Mouse (Mus musculus) lung, embryonic 16.5 days (tissue): ENCODE data around the gene Cnst. TPM values are rescaled to one million over a fixed set of nuclear protein-coding genes. Genes with fewer than 3 reads are reported as not detected.
"Not testable (repeated sequence)": the region's sequence is repeated elsewhere in the genome, so short reads cannot be mapped to it uniquely, and the experiment has no call there.

Experiments
- ATAC-seq: fragments of 200-750 bp; cut with Nextera tagmentation; 2 replicates; pipeline ENCODE4 v1.8.0; 2017; ENCODE audit warnings: low read depth, mild to moderate bottlenecking, moderate library complexity
- H3K27ac ChIP-seq: fragments of 300-500 bp; sonication (generic); 2 replicates; pipeline ENCODE4 v1.5.1; 2014; ENCODE audit warnings: mild to moderate bottlenecking, control low read depth, low read length
- H3K27me3 ChIP-seq: fragments of 300-500 bp; sonication (generic); 2 replicates; pipeline ENCODE4 v1.6.1; 2014; ENCODE audit warnings: low read depth, low read length, mixed read lengths; ENCODE audit not compliant: control insufficient read depth, insufficient read depth
- H3K36me3 ChIP-seq: fragments of 300-500 bp; sonication (generic); 2 replicates; pipeline ENCODE4 v1.6.1; 2014; ENCODE audit warnings: low read length; ENCODE audit not compliant: control insufficient read depth, insufficient read depth
- H3K4me1 ChIP-seq: fragments of 300-500 bp; sonication (generic); replicated peaks from 2 replicates; pipeline ENCODE4 v1.6.1; 2014; ENCODE audit warnings: low read length, mixed read lengths; ENCODE audit not compliant: control insufficient read depth, insufficient read depth
- H3K4me2 ChIP-seq: fragments of 300-500 bp; sonication (generic); 2 replicates; pipeline ENCODE4 v1.6.1; 2014; ENCODE audit warnings: low read depth, low read length, control low read depth
- H3K4me3 ChIP-seq: fragments of 300-500 bp; sonication (generic); 2 replicates; pipeline ENCODE4 v1.5.1; 2014; ENCODE audit warnings: mild to moderate bottlenecking, low read length, control low read depth
- H3K9ac ChIP-seq: fragments of 300-500 bp; sonication (generic); 2 replicates; pipeline ENCODE4 v1.6.1; 2014; ENCODE audit warnings: low read length, control low read depth
- H3K9me3 ChIP-seq: fragments of 300-500 bp; sonication (generic); 2 replicates; pipeline ENCODE4 v1.6.1; 2016; ENCODE audit warnings: low read length; ENCODE audit not compliant: control insufficient read depth
- WGBS: fragments of 180-500 bp; shearing (Covaris S2); extraction: QIAGEN DNeasy Blood & Tissue Kit; methylation state at CpG from one replicate; pipeline ENCODE4 v1.1.7; 2014; 5-methylcytosine and 5-hydroxymethylcytosine counted together
- polyA plus RNA-seq: library from polyadenylated mRNA; unstranded; fragments of >200 nt; fragmentation: Nextera tagmentation; extraction: Ambion mirVana; gene quantifications from 2 replicates; pipeline ENCODE4 v1.2.1, GENCODE M21; 2015

Cnst gene
- 18.0 and 18.9 TPM in 2 replicates for polyA plus RNA-seq

DNA sequence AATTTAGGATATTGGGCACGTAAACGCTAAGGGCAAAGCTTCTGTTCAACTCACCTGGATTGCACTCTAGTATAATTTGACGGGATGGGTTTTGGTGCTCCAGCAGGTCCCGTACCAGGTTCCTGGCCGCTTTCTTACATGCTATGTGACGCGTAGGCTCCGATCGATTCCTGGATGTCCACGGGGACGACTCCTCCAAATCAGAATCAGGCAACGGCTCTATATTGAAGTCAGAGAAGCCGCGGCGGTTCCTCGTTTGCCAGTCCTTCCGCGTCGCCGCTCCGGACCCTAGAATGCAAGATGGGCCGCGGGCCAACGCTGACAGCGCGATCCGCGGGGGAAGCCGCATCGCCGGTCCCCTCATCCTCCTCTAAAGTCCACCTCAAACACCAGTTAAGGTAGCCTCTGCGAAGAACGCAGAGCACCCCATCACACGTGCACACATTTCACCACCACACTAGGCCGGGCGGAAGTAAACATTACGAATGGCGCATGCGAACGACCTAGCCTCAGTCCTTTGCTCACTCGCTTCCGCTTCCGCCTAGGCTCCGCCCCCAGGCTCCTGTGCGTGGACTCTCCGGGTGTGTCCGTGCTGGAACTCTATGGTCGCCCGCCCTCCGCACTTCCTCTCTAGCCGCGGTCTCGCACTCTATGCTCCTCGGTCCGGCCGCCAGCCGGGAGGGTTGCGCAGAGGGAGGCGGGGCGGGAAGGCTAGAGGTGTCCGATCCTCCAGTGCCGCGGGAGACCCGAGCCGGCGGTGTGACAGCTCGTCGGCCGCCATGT lies at the start of gene Cnst, which contains the start of gene Tfb2m:
Cnst (plus strand) TSS at position 603 of the 783 bp plus-strand sequence.
Tfb2m (minus strand) TSS at position 500 of the 783 bp plus-strand sequence.
- Histone ChIP-seq H3K4me1 (peaks cover 19% of the 10 kb centered on the region), H3K4me2 (peak within 1 kb of the TSS; percentile 91), H3K4me3 (peak within 1 kb of the TSS; percentile 85), H3K27ac (peak within 1 kb of the TSS; percentile 95), H3K9ac (peak within 1 kb of the TSS; percentile 85)
- H3K9me3 ChIP-seq, H3K27me3 ChIP-seq, H3K36me3 ChIP-seq: not testable (repeated sequence)
- ATAC-seq, result peak; percentile 99
- WGBS, result under 1% methylated on average over 68 of the region's 69 CpGs

GRCm38 (mm10) chr1:179499257-179499656 lies 46.9 kb upstream of the Cnst start:
- H3K9me3 ChIP-seq, result no peaks in the 10 kb centered on the region
- 67% methylated on average over 3 of the region's 3 CpGs for WGBS
- no peak overlapping the region for H3K4me3 ChIP-seq
- H3K27ac ChIP-seq, result no peak overlapping the region
- H3K4me2 ChIP-seq, result no peak overlapping the region
- H3K4me1 ChIP-seq, result no peaks in the 10 kb centered on the region
- no peaks in the 10 kb centered on the region for H3K36me3 ChIP-seq
- no peak overlapping the region for H3K9ac ChIP-seq
- no peaks in the 10 kb centered on the region for H3K27me3 ChIP-seq
- ATAC-seq, result peak; percentile 67

- Histone ChIP-seq H3K9me3 (no peaks in the 10 kb centered on the region), H3K4me3 (no peak overlapping the region), H3K36me3 (no peaks in the 10 kb centered on the region), H3K4me2 (no peak overlapping the region), H3K9ac (no peak overlapping the region), H3K27me3 (no peaks in the 10 kb centered on the region), H3K27ac (no peak overlapping the region), H3K4me1 (no peaks in the 10 kb centered on the region)
- 13% methylated on average over 3 of the region's 3 CpGs for WGBS
- ATAC-seq, result no peak
These were observed 43.6 kb upstream of the Cnst start for GRCm38 (mm10) chr1:179502565-179502964.

GRCm38 (mm10) chr1:179506530-179507315 lies 39.4 kb upstream of the Cnst start:
- H3K27ac ChIP-seq, result no peak overlapping the region
- no peak overlapping the region for H3K9ac ChIP-seq
- no peak overlapping the region for H3K4me2 ChIP-seq
- no peaks in the 10 kb centered on the region for H3K9me3 ChIP-seq
- H3K36me3 ChIP-seq, result no peaks in the 10 kb centered on the region
- 55% methylated on average over 9 of the region's 9 CpGs for WGBS
- H3K4me3 ChIP-seq, result no peak overlapping the region
- no peaks in the 10 kb centered on the region for H3K27me3 ChIP-seq
- no peaks in the 10 kb centered on the region for H3K4me1 ChIP-seq
- ATAC-seq, result no peak

- Histone ChIP-seq H3K9me3 (no peaks in the 10 kb centered on the region), H3K4me2 (no peak overlapping the region), H3K27ac (no peak overlapping the region), H3K36me3 (no peaks in the 10 kb centered on the region), H3K27me3 (no peaks in the 10 kb centered on the region), H3K4me3 (no peak overlapping the region), H3K9ac (no peak overlapping the region), H3K4me1 (no peaks in the 10 kb centered on the region)
- 84% methylated on average over 13 of the region's 13 CpGs for WGBS
- no peak for ATAC-seq
These were observed 35.4 kb upstream of the Cnst start for GRCm38 (mm10) chr1:179510546-179511340.

DNA sequence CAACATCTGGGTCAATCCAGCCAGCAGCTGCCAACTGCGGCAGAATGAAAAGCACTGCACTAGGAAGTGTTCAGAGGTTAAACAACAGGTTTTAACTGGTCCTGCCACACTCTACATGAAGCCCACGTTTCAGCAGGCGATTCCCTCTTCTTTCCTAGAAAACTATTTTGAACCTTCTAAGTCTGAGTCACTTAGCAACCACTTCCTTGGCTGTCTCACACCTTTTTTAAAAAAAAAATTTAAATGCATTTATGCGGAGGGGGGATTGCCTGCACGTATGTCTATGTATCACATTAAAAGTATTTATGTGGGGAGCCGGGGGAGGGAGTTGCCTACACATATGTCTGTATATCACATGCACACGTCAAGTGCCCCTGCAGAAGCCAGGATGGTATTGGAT lies 34.3 kb upstream of the Cnst start:
- H3K27ac ChIP-seq, result no peak overlapping the region
- H3K4me3 ChIP-seq, result no peak overlapping the region
- H3K9ac ChIP-seq, result no peak overlapping the region
- peaks cover 5% of the 10 kb centered on the region for H3K4me1 ChIP-seq
- no peak for ATAC-seq
- H3K4me2 ChIP-seq, result no peak overlapping the region
- no peaks in the 10 kb centered on the region for H3K36me3 ChIP-seq
- no peaks in the 10 kb centered on the region for H3K27me3 ChIP-seq
- no peaks in the 10 kb centered on the region for H3K9me3 ChIP-seq
- WGBS, result 73% methylated on average over 7 of the region's 7 CpGs

- peak; percentile 71 for ATAC-seq
- H3K4me3 ChIP-seq, result peak overlapping the region; percentile 67
- under 1% methylated on average over 21 of the region's 21 CpGs for WGBS
- peaks cover 5% of the 10 kb centered on the region for H3K4me1 ChIP-seq
- no peaks in the 10 kb centered on the region for H3K27me3 ChIP-seq
- peak overlapping the region; percentile 81 for H3K4me2 ChIP-seq
- no peaks in the 10 kb centered on the region for H3K9me3 ChIP-seq
- H3K36me3 ChIP-seq, result no peaks in the 10 kb centered on the region
- H3K27ac ChIP-seq, result peak overlapping the region; percentile 20; the same call in 1 of the 2 replicates
- peak overlapping the region; percentile 75 for H3K9ac ChIP-seq
These were observed 29.0 kb upstream of the Cnst start for GRCm38 (mm10) chr1:179516941-179517712.

- Histone ChIP-seq H3K27ac (peak within 1 kb of the TSS; percentile 20; the same call in 1 of the 2 replicates), H3K27me3 (no peaks in the 10 kb centered on the region), H3K4me3 (peak within 1 kb of the TSS; percentile 67), H3K4me1 (peaks cover 5% of the 10 kb centered on the region), H3K9me3 (no peaks in the 10 kb centered on the region), H3K9ac (peak within 1 kb of the TSS; percentile 75), H3K36me3 (no peaks in the 10 kb centered on the region), H3K4me2 (peak within 1 kb of the TSS; percentile 81)
- WGBS, result 6% methylated on average over 39 of the region's 39 CpGs
- ATAC-seq, result peak; percentile 88
These were observed 28.3 kb upstream of the Cnst start, which contains the start of gene Smyd3 for GRCm38 (mm10) chr1:179517713-179518465. Gene Smyd3, minus strand, starts transcription at chr1:179518041.
